Mouse (Mus musculus) lung, embryonic 14.5 days (tissue): ENCODE data around the gene Pld1. TPM values are rescaled to one million over a fixed set of nuclear protein-coding genes. Genes with fewer than 3 reads are reported as not detected.

Source experiments
- ATAC-seq: fragments of 200-750 bp; cut with Nextera tagmentation; 2 replicates; pipeline ENCODE4 v1.8.0; 2017; ENCODE audit warnings: mild to moderate bottlenecking, moderate TSS enrichment, moderate library complexity; ENCODE audit not compliant: insufficient read depth
- DNase-seq: peaks from one replicate; pipeline ENCODE4 v3.0.0-alpha.2; 2015
- H3K27ac ChIP-seq: fragments of 300-500 bp; sonication (generic); 2 replicates; pipeline ENCODE4 v1.5.1; 2014; ENCODE audit warnings: low read depth, mild to moderate bottlenecking, moderate library complexity
- H3K27me3 ChIP-seq: fragments of 300-500 bp; sonication (generic); 2 replicates; pipeline ENCODE4 v1.6.1; 2014; ENCODE audit warnings: low read length, control low read depth; ENCODE audit not compliant: insufficient read depth
- H3K36me3 ChIP-seq: fragments of 300-500 bp; sonication (generic); 2 replicates; pipeline ENCODE4 v1.6.1; 2014; ENCODE audit warnings: control low read depth; ENCODE audit not compliant: insufficient read depth
- H3K4me1 ChIP-seq: fragments of 300-500 bp; sonication (generic); 2 replicates; pipeline ENCODE4 v1.6.1; 2014; ENCODE audit warnings: antibody characterized with exemption, control low read depth; ENCODE audit not compliant: insufficient read depth
- H3K4me2 ChIP-seq: fragments of 300-500 bp; sonication (generic); 2 replicates; pipeline ENCODE4 v1.6.1; 2014; ENCODE audit warnings: mild to moderate bottlenecking
- H3K4me3 ChIP-seq: fragments of 300-500 bp; sonication (generic); 2 replicates; pipeline ENCODE4 v1.5.1; 2014; ENCODE audit warnings: low read depth, low read length
- H3K9ac ChIP-seq: fragments of 300-500 bp; sonication (generic); 2 replicates; pipeline ENCODE4 v1.6.1; 2014
- H3K9me3 ChIP-seq: fragments of 300-500 bp; sonication (generic); 2 replicates; pipeline ENCODE4 v1.6.1; 2016; ENCODE audit warnings: low read depth, low read length, control low read depth
- CTCF ChIP-seq: IDR thresholded peaks from 2 replicates; pipeline ENCODE4 v1.5.1; 2016; ENCODE audit warnings: antibody characterized with exemption, low read depth
- WGBS: fragments of 180-500 bp; shearing (Covaris S2); extraction: QIAGEN DNeasy Blood & Tissue Kit; methylation state at CpG from one replicate; pipeline ENCODE4 v1.1.7; 2014; 5-methylcytosine and 5-hydroxymethylcytosine counted together
- polyA plus RNA-seq: library from polyadenylated mRNA; unstranded; fragments of >200 nt; fragmentation: Nextera tagmentation; extraction: Ambion mirVana; gene quantifications from 2 replicates; pipeline ENCODE4 v1.2.1, GENCODE M21; 2014

Gene Pld1
- polyA plus RNA-seq, 1 experiment from 2014 or later, result 6.4 TPM

GRCm38 (mm10) chr3:28149656-28150256 lies 211.3 kb downstream of the Pld1 start:
- Histone ChIP-seq H3K4me3 (no peak overlapping the region), H3K27ac (no peak overlapping the region), H3K9ac (no peak overlapping the region), H3K4me1 (no peaks in the 10 kb centered on the region), H3K27me3 (no peaks in the 10 kb centered on the region), H3K36me3 (no peaks in the 10 kb centered on the region), H3K4me2 (no peak overlapping the region), H3K9me3 (no peaks in the 10 kb centered on the region)
- TF ChIP-seq CTCF, result no peak
- 66% methylated on average over 2 of the region's 2 CpGs for WGBS
- DNase-seq (peak; percentile 44), ATAC-seq (no peak)

GRCm38 (mm10) chr3:28158006-28158405 lies 219.5 kb downstream of the Pld1 start:
- no peak for TF ChIP-seq CTCF
- no peaks in the 10 kb centered on the region for H3K36me3 ChIP-seq
- WGBS, result 57% methylated on average over 2 of the region's 2 CpGs
- no peak for DNase-seq
- no peaks in the 10 kb centered on the region for H3K4me1 ChIP-seq
- no peak overlapping the region for H3K4me3 ChIP-seq
- H3K9me3 ChIP-seq, result no peaks in the 10 kb centered on the region
- no peaks in the 10 kb centered on the region for H3K27me3 ChIP-seq
- no peak overlapping the region for H3K27ac ChIP-seq
- H3K9ac ChIP-seq, result no peak overlapping the region
- H3K4me2 ChIP-seq, result no peak overlapping the region
- no peak for ATAC-seq

- H3K27me3 ChIP-seq, result no peaks in the 10 kb centered on the region
- no peak overlapping the region for H3K4me3 ChIP-seq
- H3K9me3 ChIP-seq, result no peaks in the 10 kb centered on the region
- WGBS, result 92% methylated on average over 3 of the region's 3 CpGs
- no peaks in the 10 kb centered on the region for H3K4me1 ChIP-seq
- H3K36me3 ChIP-seq, result no peaks in the 10 kb centered on the region
- no peak for DNase-seq
- H3K27ac ChIP-seq, result no peak overlapping the region
- H3K4me2 ChIP-seq, result no peak overlapping the region
- no peak for ATAC-seq
- no peak for TF ChIP-seq CTCF
- H3K9ac ChIP-seq, result no peak overlapping the region
These were observed 220.4 kb downstream of the Pld1 start for GRCm38 (mm10) chr3:28158916-28159315.

- Histone ChIP-seq H3K4me3 (no peak overlapping the region), H3K9ac (no peak overlapping the region), H3K4me1 (no peaks in the 10 kb centered on the region), H3K27ac (no peak overlapping the region), H3K9me3 (no peaks in the 10 kb centered on the region), H3K36me3 (no peaks in the 10 kb centered on the region), H3K4me2 (no peak overlapping the region), H3K27me3 (no peaks in the 10 kb centered on the region)
- DNase-seq, result no peak
- 92% methylated on average over 4 of the region's 4 CpGs for WGBS
- no peak for ATAC-seq
- TF ChIP-seq CTCF, result no peak
These were observed 223.9 kb downstream of the Pld1 start for GRCm38 (mm10) chr3:28162346-28162745.

- DNase-seq (no peak), ATAC-seq (no peak)
- Histone ChIP-seq H3K4me3 (no peak overlapping the region), H3K9ac (no peak overlapping the region), H3K36me3 (no peaks in the 10 kb centered on the region), H3K4me2 (no peak overlapping the region), H3K27me3 (no peaks in the 10 kb centered on the region), H3K27ac (no peak overlapping the region), H3K4me1 (no peaks in the 10 kb centered on the region), H3K9me3 (no peaks in the 10 kb centered on the region)
- 67% methylated on average over 1 of the region's 1 CpGs for WGBS
- TF ChIP-seq CTCF, result peak; percentile 25; the same call in 1 of the 2 replicates
These were observed 226.2 kb downstream of the Pld1 start for GRCm38 (mm10) chr3:28164678-28165077.

- Histone ChIP-seq H3K9ac (no peak overlapping the region), H3K27me3 (no peaks in the 10 kb centered on the region), H3K4me1 (no peaks in the 10 kb centered on the region), H3K27ac (no peak overlapping the region), H3K9me3 (no peaks in the 10 kb centered on the region), H3K4me3 (no peak overlapping the region), H3K4me2 (no peak overlapping the region), H3K36me3 (no peaks in the 10 kb centered on the region)
- WGBS, result 0% methylated on average over 1 of the region's 1 CpGs
- ATAC-seq (peak; percentile 54; the same call in 1 of the 2 replicates), DNase-seq (peak; percentile 94)
- peak; percentile 87 for TF ChIP-seq CTCF
These were observed 227.1 kb downstream of the Pld1 start for GRCm38 (mm10) chr3:28165598-28165997.

GRCm38 (mm10) chr3:28167796-28168505 lies 229.5 kb downstream of the Pld1 start:
- ATAC-seq (no peak), DNase-seq (no peak)
- no peaks in the 10 kb centered on the region for H3K36me3 ChIP-seq
- WGBS, result 83% methylated on average over 6 of the region's 6 CpGs
- H3K4me3 ChIP-seq, result no peak overlapping the region
- no peak overlapping the region for H3K9ac ChIP-seq
- H3K4me2 ChIP-seq, result no peak overlapping the region
- no peak for TF ChIP-seq CTCF
- H3K4me1 ChIP-seq, result peaks cover 2% of the 10 kb centered on the region; the same call in 1 of the 2 replicates
- H3K27me3 ChIP-seq, result no peaks in the 10 kb centered on the region
- H3K9me3 ChIP-seq, result no peaks in the 10 kb centered on the region
- no peak overlapping the region for H3K27ac ChIP-seq
